Mouse (Mus musculus) brain, adult 2 months (tissue): ENCODE data around the gene Cask.
A peak's percentile ranks its signal among the peaks of the same experiment; 100 is the strongest.

Experiments
- DNase-seq: peaks from one replicate; pipeline ENCODE4 v3.0.0; 2011; ENCODE audit warnings: low read depth, low spot score

The Cask gene

GRCm38 (mm10) chrX:13631599-13632283 lies 219.4 kb downstream of the Cask start, which contains the start of gene Gpr34:
Gene Gpr34 (plus strand): TSS chrX:13632089.
- no peak for DNase-seq

- no peak for DNase-seq
These were observed 228.5 kb downstream of the Cask start for GRCm38 (mm10) chrX:13622654-13623053.

GRCm38 (mm10) chrX:13621473-13621872 lies 229.7 kb downstream of the Cask start:
- DNase-seq = no peak

GRCm38 (mm10) chrX:13618476-13618875 lies 232.7 kb downstream of the Cask start:
- peak; percentile 43 for DNase-seq

- no peak for DNase-seq
These were observed 233.9 kb downstream of the Cask start for GRCm38 (mm10) chrX:13617294-13617693.

- no peak for DNase-seq
These were observed 234.4 kb downstream of the Cask start for GRCm38 (mm10) chrX:13616726-13617125.

- no peak for DNase-seq
These were observed 239.1 kb downstream of the Cask start for GRCm38 (mm10) chrX:13612115-13612514.

GRCm38 (mm10) chrX:13611114-13611513 lies 240.1 kb downstream of the Cask start:
- DNase-seq = no peak

GRCm38 (mm10) chrX:13607752-13608151 lies 243.4 kb downstream of the Cask start:
- no peak for DNase-seq

GRCm38 (mm10) chrX:13606741-13607140 lies 244.4 kb downstream of the Cask start:
- DNase-seq = peak; percentile 39

GRCm38 (mm10) chrX:13599966-13600365 lies 251.2 kb downstream of the Cask start:
- no peak for DNase-seq

GRCm38 (mm10) chrX:13599373-13599772 lies 251.8 kb downstream of the Cask start:
- DNase-seq = no peak

GRCm38 (mm10) chrX:13577647-13578046 lies 273.5 kb downstream of the Cask start:
- no peak for DNase-seq

GRCm38 (mm10) chrX:13576606-13577005 lies 274.6 kb downstream of the Cask start:
- DNase-seq = peak; percentile 61

GRCm38 (mm10) chrX:13574872-13575271 lies 276.3 kb downstream of the Cask start:
- peak; percentile 48 for DNase-seq

- DNase-seq = peak; percentile 45
These were observed 276.9 kb downstream of the Cask start for GRCm38 (mm10) chrX:13574298-13574697.

- peak; percentile 36 for DNase-seq
These were observed 296.7 kb downstream of the Cask start for GRCm38 (mm10) chrX:13554504-13554903.

GRCm38 (mm10) chrX:13552288-13552687 lies 298.9 kb downstream of the Cask start:
- DNase-seq = no peak

GRCm38 (mm10) chrX:13551566-13551965 lies 299.6 kb downstream of the Cask start:
- peak; percentile 16 for DNase-seq

GRCm38 (mm10) chrX:13549100-13549499 lies 302.1 kb downstream of the Cask start:
- no peak for DNase-seq

- DNase-seq = no peak
These were observed 329.9 kb downstream of the Cask start for GRCm38 (mm10) chrX:13521288-13521687.

GRCm38 (mm10) chrX:13520566-13520965 lies 330.6 kb downstream of the Cask start:
- DNase-seq = peak; percentile 66

- no peak for DNase-seq
These were observed 331.8 kb downstream of the Cask start for GRCm38 (mm10) chrX:13519408-13519783.
